Mouse (Mus musculus): ENCODE measurements around the gene Frmd4a.

DNA sequence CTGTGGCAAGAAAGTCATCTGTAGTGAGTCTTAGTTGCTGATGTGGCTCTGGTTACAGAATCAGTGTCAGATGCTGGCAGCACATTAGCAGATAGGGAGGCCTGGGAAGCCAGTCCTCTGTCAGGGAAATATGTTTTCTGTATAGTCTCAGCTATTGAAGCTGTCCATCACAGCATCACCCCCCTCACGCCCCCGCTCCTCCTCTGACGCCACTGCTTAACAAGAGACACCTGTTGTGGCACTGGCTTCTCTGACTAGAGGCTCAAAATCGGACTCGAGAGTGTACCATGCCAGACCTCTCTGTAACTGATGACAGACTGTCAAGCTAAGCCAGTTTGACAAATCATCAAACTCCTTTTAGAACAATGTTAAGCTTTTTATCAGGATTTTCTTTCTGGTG lies 265.3 kb downstream of the Frmd4a start:
- no peak for TF ChIP-seq CTCF (IDR thresholded peaks at IDR 0.05; ENCODE audit: extremely low read depth, insufficient read length, insufficient replicate concordance, low read depth, low read length)
- no peak for TF ChIP-seq POLR2A (IDR thresholded peaks at IDR 0.05; ENCODE audit: low read depth, low read length)
